Mouse (Mus musculus) kidney, embryonic 14.5 days (tissue): ENCODE measurements around the gene Zranb2. TPM values are rescaled to one million over a fixed set of nuclear protein-coding genes. Genes with fewer than 3 reads are reported as not detected.

Experiments used
- ATAC-seq: fragments of 200-750 bp; cut with Nextera tagmentation; 2 replicates; pipeline ENCODE4 v1.8.0; 2017; ENCODE audit warnings: moderate number of reproducible peaks, mild to moderate bottlenecking, moderate TSS enrichment, moderate library complexity; ENCODE audit not compliant: low FRiP score, low TSS enrichment
- H3K27ac ChIP-seq: fragments of 300-500 bp; sonication (generic); 2 replicates; pipeline ENCODE4 v1.5.1; 2014; ENCODE audit warnings: low read depth, mild to moderate bottlenecking, low read length, moderate library complexity, mixed read lengths
- H3K27me3 ChIP-seq: fragments of 300-500 bp; sonication (generic); 2 replicates; pipeline ENCODE4 v1.6.1; 2014; ENCODE audit warnings: mild to moderate bottlenecking, low read length; ENCODE audit not compliant: control insufficient read depth, insufficient read depth
- H3K36me3 ChIP-seq: fragments of 300-500 bp; sonication (generic); 2 replicates; pipeline ENCODE4 v1.6.1; 2014; ENCODE audit warnings: low read length, mixed read lengths; ENCODE audit not compliant: control insufficient read depth, insufficient read depth
- H3K4me1 ChIP-seq: fragments of 300-500 bp; sonication (generic); 2 replicates; pipeline ENCODE4 v1.6.1; 2014; ENCODE audit warnings: low read length, mixed read lengths; ENCODE audit not compliant: control insufficient read depth, insufficient read depth
- H3K4me2 ChIP-seq: fragments of 300-500 bp; sonication (generic); replicated peaks from 2 replicates; pipeline ENCODE4 v1.6.1; 2014; ENCODE audit warnings: low read depth, mild to moderate bottlenecking, low read length
- H3K4me3 ChIP-seq: fragments of 300-500 bp; sonication (generic); 2 replicates; pipeline ENCODE4 v1.5.1; 2014; ENCODE audit warnings: mild to moderate bottlenecking, low read length
- H3K9ac ChIP-seq: fragments of 300-500 bp; sonication (generic); 2 replicates; pipeline ENCODE4 v1.6.1; 2014; ENCODE audit warnings: low read depth, mild to moderate bottlenecking, low read length, moderate library complexity
- H3K9me3 ChIP-seq: fragments of 300-500 bp; sonication (generic); 2 replicates; pipeline ENCODE4 v1.6.1; 2016; ENCODE audit warnings: low read length; ENCODE audit not compliant: control insufficient read depth
- WGBS: fragments of 180-500 bp; shearing (Covaris S2); extraction: QIAGEN DNeasy Blood & Tissue Kit; methylation state at CpG from one replicate; pipeline ENCODE4 v1.1.7; 2014; 5-methylcytosine and 5-hydroxymethylcytosine counted together
- polyA plus RNA-seq: library from polyadenylated mRNA; unstranded; fragments of >200 nt; fragmentation: Nextera tagmentation; extraction: Ambion mirVana; gene quantifications from 2 replicates; pipeline ENCODE4 v1.2.1, GENCODE M21; 2014

Gene Zranb2
- polyA plus RNA-seq, 1 experiment from 2014 or later = 119 TPM

- H3K4me1 ChIP-seq = no peaks in the 10 kb centered on the region
- no peak overlapping the region for H3K4me3 ChIP-seq
- ATAC-seq = no peak
- no peak overlapping the region for H3K4me2 ChIP-seq
- WGBS = 81% methylated on average over 1 of the region's 1 CpGs
- H3K9me3 ChIP-seq = no peaks in the 10 kb centered on the region
- no peaks in the 10 kb centered on the region for H3K36me3 ChIP-seq
- no peak overlapping the region for H3K27ac ChIP-seq
- H3K9ac ChIP-seq = no peak overlapping the region
- no peaks in the 10 kb centered on the region for H3K27me3 ChIP-seq
Observed at GRCm38 (mm10) chr3:157576343-157576722, 42.4 kb downstream of the Zranb2 start.

- Histone ChIP-seq H3K9me3 (no peaks in the 10 kb centered on the region), H3K36me3 (no peaks in the 10 kb centered on the region), H3K4me1 (no peaks in the 10 kb centered on the region), H3K9ac (no peak overlapping the region), H3K4me3 (no peak overlapping the region), H3K27me3 (no peaks in the 10 kb centered on the region), H3K4me2 (no peak overlapping the region), H3K27ac (no peak overlapping the region)
- WGBS = 94% methylated on average over 1 of the region's 1 CpGs
- no peak for ATAC-seq
Observed at GRCm38 (mm10) chr3:157576862-157577261, 42.9 kb downstream of the Zranb2 start.

- 97% methylated on average over 5 of the region's 5 CpGs for WGBS
- no peaks in the 10 kb centered on the region for H3K27me3 ChIP-seq
- no peak for ATAC-seq
Observed at GRCm38 (mm10) chr3:157578469-157579170, 44.7 kb downstream of the Zranb2 start.

GRCm38 (mm10) chr3:157579376-157579775 is 45.4 kb downstream of the Zranb2 start:
- 66% methylated on average over 2 of the region's 2 CpGs for WGBS
- no peak for ATAC-seq

More at GRCm38 (mm10) chr3:157578469-157579170, 44.7 kb downstream of the Zranb2 start:
- Histone ChIP-seq H3K27ac (no peak overlapping the region), H3K36me3 (no peaks in the 10 kb centered on the region), H3K4me3 (no peak overlapping the region), H3K4me1 (no peaks in the 10 kb centered on the region), H3K9me3 (no peaks in the 10 kb centered on the region), H3K4me2 (no peak overlapping the region), H3K9ac (no peak overlapping the region)

GRCm38 (mm10) chr3:157580299-157580698 is 46.3 kb downstream of the Zranb2 start:
- Histone ChIP-seq H3K9me3 (no peaks in the 10 kb centered on the region), H3K9ac (no peak overlapping the region), H3K4me2 (no peak overlapping the region), H3K27me3 (no peaks in the 10 kb centered on the region), H3K4me1 (no peaks in the 10 kb centered on the region), H3K27ac (no peak overlapping the region), H3K36me3 (no peaks in the 10 kb centered on the region), H3K4me3 (no peak overlapping the region)
- 69% methylated on average over 4 of the region's 4 CpGs for WGBS
- no peak for ATAC-seq

More at GRCm38 (mm10) chr3:157579376-157579775, 45.4 kb downstream of the Zranb2 start:
- Histone ChIP-seq H3K4me2 (no peak overlapping the region), H3K4me3 (no peak overlapping the region), H3K27ac (no peak overlapping the region), H3K27me3 (no peaks in the 10 kb centered on the region), H3K9ac (no peak overlapping the region), H3K36me3 (no peaks in the 10 kb centered on the region), H3K9me3 (no peaks in the 10 kb centered on the region), H3K4me1 (no peaks in the 10 kb centered on the region)

- 23% methylated on average over 2 of the region's 2 CpGs for WGBS
- H3K9ac ChIP-seq = no peak overlapping the region
- H3K4me3 ChIP-seq = no peak overlapping the region
- H3K27me3 ChIP-seq = no peaks in the 10 kb centered on the region
- H3K4me1 ChIP-seq = no peaks in the 10 kb centered on the region
- H3K4me2 ChIP-seq = no peak overlapping the region
- no peak overlapping the region for H3K27ac ChIP-seq
- no peak for ATAC-seq
- no peaks in the 10 kb centered on the region for H3K36me3 ChIP-seq
- H3K9me3 ChIP-seq = no peaks in the 10 kb centered on the region
Observed at GRCm38 (mm10) chr3:157581755-157582154, 47.8 kb downstream of the Zranb2 start.

GRCm38 (mm10) chr3:157582626-157583405 is 48.9 kb downstream of the Zranb2 start:
- Histone ChIP-seq H3K4me3 (no peak overlapping the region), H3K36me3 (no peaks in the 10 kb centered on the region), H3K27me3 (no peaks in the 10 kb centered on the region), H3K9ac (no peak overlapping the region), H3K9me3 (no peaks in the 10 kb centered on the region), H3K4me1 (no peaks in the 10 kb centered on the region), H3K27ac (no peak overlapping the region), H3K4me2 (no peak overlapping the region)
- 61% methylated on average over 5 of the region's 5 CpGs for WGBS
- no peak for ATAC-seq

GRCm38 (mm10) chr3:157597837-157598379 is 63.9 kb downstream of the Zranb2 start:
- no peaks in the 10 kb centered on the region for H3K27me3 ChIP-seq
- no peaks in the 10 kb centered on the region for H3K9me3 ChIP-seq
- no peak for ATAC-seq
- H3K4me1 ChIP-seq = no peaks in the 10 kb centered on the region
- no peak overlapping the region for H3K4me2 ChIP-seq
- no peaks in the 10 kb centered on the region for H3K36me3 ChIP-seq
- no peak overlapping the region for H3K27ac ChIP-seq
- H3K9ac ChIP-seq = no peak overlapping the region
- H3K4me3 ChIP-seq = no peak overlapping the region
- WGBS = 80% methylated on average over 7 of the region's 7 CpGs
